Mouse (Mus musculus) lung, adult 2 months (tissue): ENCODE data around the gene Nbea.

Source experiments
- CTCF ChIP-seq: fragments of 200-500 bp; IDR thresholded peaks from 2 replicates; pipeline ENCODE4 v1.5.1; 2011; ENCODE audit warnings: mild to moderate bottlenecking, low read length, control low read depth; ENCODE audit not compliant: insufficient read depth
- POLR2A ChIP-seq: fragments of 200-500 bp; IDR thresholded peaks from 2 replicates; pipeline ENCODE4 v1.6.1; 2011; ENCODE audit warnings: low read depth, mild to moderate bottlenecking, control low read depth, low read length, borderline replicate concordance; ENCODE audit errors: extremely low read depth

GRCm38 (mm10) chr3:55949148-55949547, 234.4 kb downstream of the Nbea start:
- TF ChIP-seq CTCF (no peak), POLR2A (no peak)
